9 mouse cellular contexts compared by ENCODE assay signal in genomic region chrX:52164738-52165554, GRCm38 (mm10). TPM values are rescaled to one million over a fixed set of nuclear protein-coding genes. Genes with fewer than 3 reads are reported as not detected.
DNase-seq lines count a peak whose midpoint lies in the region; ATAC-seq and TF ChIP-seq lines count a peak whose summit lies in the region.
"Had no signal": no experiment of that assay in that cellular context is flagged by ENCODE, and none has a peak within 500 bp of the region (broad histone marks: within the 10 kb centered on the region; RNA-seq: fewer than 3 reads in every experiment).

Gene Gpc4 (minus strand): TSS chrX:52165252.

- peak; percentile 54 for TF ChIP-seq CTCF in gastrocnemius, adult 2 months (IDR thresholded peaks at IDR 0.05)

- H3K4me2 ChIP-seq in hindbrain, embryonic 13.5 days = peak within 1 kb of the TSS; percentile 73

- peak within 1 kb of the TSS; percentile 89 for H3K27ac ChIP-seq in gastrocnemius, adult 2 months
- H3K27ac ChIP-seq in hindbrain, embryonic 13.5 days = no peak within 1 kb of the TSS
- H3K27ac ChIP-seq: macrophage had no signal

- DNase-seq in adrenal gland, adult 18-20 months (ENCODE audit: low spot score in 2 of 2) = peak; percentile 58 to 69
- peak; percentile 21 to 43 for DNase-seq in cerebellum, postnatal 36 days
- DNase-seq in gastrocnemius, adult 2 months = peak; percentile 87
- DNase-seq in layer of hippocampus, postnatal 25 days (ENCODE audit: extremely low spot score in 1 of 2, low spot score in 1 of 2) = peak; percentile 28 to 58
- DNase-seq in lung, postnatal 25 days (ENCODE audit: low spot score) = peak; percentile 76
- peak; percentile 41 for DNase-seq in right cerebral cortex, adult 2 months (ENCODE audit: low spot score in 2 of 2)

- intact Hi-C loops in gastrocnemius, adult 2 months (cut with DNase I) = loop anchor here (2.0 to 10.0 kb wide), 6 partner anchors 28 to 182 kb away; no protein-coding TSS in a partner anchor

- WGBS in hindbrain, embryonic 13.5 days = 33% methylated on average over 41 of the region's 76 CpGs

- peak within 1 kb of the TSS; percentile 71 for H3K9ac ChIP-seq in hindbrain, embryonic 13.5 days

- peak within 1 kb of the TSS; percentile 86 for H3K4me3 ChIP-seq in gastrocnemius, adult 2 months
- H3K4me3 ChIP-seq in hindbrain, embryonic 13.5 days = peak within 1 kb of the TSS; percentile 51

- peak; percentile 93 for ATAC-seq in hindbrain, embryonic 13.5 days (ENCODE audit: low FRiP score)
- ATAC-seq in inflammation-experienced regulatory T-cells, adult 6 months = no peak

- peaks cover 21% of the 10 kb centered on the region for H3K27me3 ChIP-seq in hindbrain, embryonic 13.5 days

- H3K36me3 ChIP-seq in hindbrain, embryonic 13.5 days = no peaks in the 10 kb centered on the region

- no peaks in the 10 kb centered on the region for H3K9me3 ChIP-seq in hindbrain, embryonic 13.5 days

- H3K4me1 ChIP-seq in hindbrain, embryonic 13.5 days (replicated peaks) = peaks cover 9% of the 10 kb centered on the region

RNA-seq across cellular contexts. Expression of gene Gpc4, which starts in this region (rescaled TPM):
- 100 to 1,000 TPM in 1 of 2 experiments, 10 to 100 TPM in 1; 78.4 to 212 TPM for total RNA-seq in adrenal gland, adult 18-20 months (2021)
- total RNA-seq in gastrocnemius, adult 2 months (2021) = 10 to 100 TPM; 29.8 to 45.5 TPM
- 10.3 and 11.8 TPM in 2 replicates for polyA plus RNA-seq in hindbrain, embryonic 13.5 days (2015; fragmentation: Nextera tagmentation; extraction: Ambion mirVana)
- 10 to 100 TPM; 48.3 to 54.1 TPM for total RNA-seq in layer of hippocampus, postnatal 25 days (2021)
- not detected for polyA plus RNA-seq in inflammation-experienced regulatory T-cells, adult 6 months (2017; shearing (Covaris generic))
- polyA plus RNA-seq: macrophage had no signal

Comparison
In these comparisons a context has a peak if more than half of its experiments do, and no peak if none do; other contexts are left out.
1. RNA of gene Gpc4 (polyA plus RNA-seq): 10.3 to 11.8 TPM in hindbrain, embryonic 13.5 days; not detected in inflammation-experienced regulatory T-cells, adult 6 months; every median in the first group is over 10 times any median in the second.
2. DNase-seq: peak in every context shown above with its lines; median percentile 87 in gastrocnemius, adult 2 months; 76 in lung, postnatal 25 days; 64 in adrenal gland, adult 18-20 months; 43 in layer of hippocampus, postnatal 25 days; 41 in right cerebral cortex, adult 2 months; 32 in cerebellum, postnatal 36 days.